Mouse (Mus musculus): ENCODE measurements around the gene Tm9sf2. TPM values are rescaled to one million over a fixed set of nuclear protein-coding genes. Genes with fewer than 3 reads are reported as not detected.

The Tm9sf2 gene
- 22.2 and 26.4 TPM in 2 replicates for polyA plus RNA-seq (2012; rRNA removed)
- polyA plus RNA-seq (2014; fragmentation: Nextera tagmentation; extraction: Ambion mirVana), result 67.1 and 68.8 TPM in 2 replicates

DNA sequence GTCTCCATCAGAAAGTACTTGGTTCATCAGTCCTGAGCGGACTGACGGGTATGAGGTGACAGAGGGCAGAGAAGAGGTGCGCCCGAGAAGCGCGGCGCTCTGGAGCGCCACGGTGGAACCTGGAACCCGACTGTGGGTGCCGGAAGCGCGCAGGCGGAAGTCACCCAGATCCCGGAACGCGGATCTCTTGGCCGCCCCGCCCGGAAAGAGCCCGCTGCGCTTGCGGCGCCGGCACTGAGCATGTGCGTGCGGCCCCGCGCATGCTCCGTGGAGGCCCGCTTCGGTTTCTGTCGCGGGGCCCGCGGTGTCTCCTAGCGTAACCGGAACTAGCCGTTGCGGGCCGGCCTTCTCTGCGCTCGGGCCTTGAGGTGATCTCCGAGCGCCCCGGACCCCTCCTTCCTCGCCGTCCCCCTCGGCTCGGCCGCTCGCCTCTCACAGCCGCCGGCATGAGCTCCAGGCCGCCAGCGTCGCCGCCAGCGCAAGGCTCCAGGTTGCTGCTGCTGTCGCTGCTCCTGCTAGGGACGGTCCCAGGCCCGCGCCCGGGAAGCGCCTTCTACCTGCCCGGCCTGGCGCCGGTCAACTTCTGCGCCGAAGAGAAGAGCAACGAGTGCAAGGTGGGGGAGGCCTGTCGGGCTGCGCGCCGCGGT lies at the start of gene Tm9sf2:
TSS of gene Tm9sf2 (plus strand) at position 217 of the 647 bp plus-strand sequence.
- Histone ChIP-seq H3K36me3 (replicated peaks; ENCODE audit: control insufficient read depth, insufficient read depth, low read depth) (no peaks in the 10 kb centered on the region; the same call in 1 of the 2 replicates), H3K9ac (replicated peaks) (peak within 1 kb of the TSS; percentile 93), H3K4me2 (ENCODE audit: low read depth) (peak within 1 kb of the TSS; percentile 98), H3K9me3 (ENCODE audit: control insufficient read depth, low read length) (no peaks in the 10 kb centered on the region), H3K4me3 (ENCODE audit: insufficient read depth in 1 of 2, low read depth in 2 of 2, low read length in 2 of 2) (peak within 1 kb of the TSS; percentile 83 to 99), H3K4me1 (replicated peaks; ENCODE audit: control insufficient read depth in 2 of 2, insufficient read depth in 2 of 2, low read length in 1 of 2) (peaks cover 17 to 19% of the 10 kb centered on the region in 2 experiments), H3K27me3 (ENCODE audit: control insufficient read depth, insufficient read depth, low read length) (no peaks in the 10 kb centered on the region), H3K27ac (peak within 1 kb of the TSS; percentile 80)
- TF ChIP-seq EP300 (IDR thresholded peaks at IDR 0.05; ENCODE audit: low read depth) (no peak), CTCF (IDR thresholded peaks at IDR 0.05; ENCODE audit: low read depth) (no peak)
- ATAC-seq (ENCODE audit: insufficient read depth) (peak; percentile 90), DNase-seq (ENCODE audit: low read depth in 3 of 3, low spot score in 3 of 3) (peak; percentile 86 to 87 (median 86))
- under 1% methylated on average over 75 of the region's 76 CpGs for WGBS (ENCODE audit: insufficient replicate concordance)

DNA sequence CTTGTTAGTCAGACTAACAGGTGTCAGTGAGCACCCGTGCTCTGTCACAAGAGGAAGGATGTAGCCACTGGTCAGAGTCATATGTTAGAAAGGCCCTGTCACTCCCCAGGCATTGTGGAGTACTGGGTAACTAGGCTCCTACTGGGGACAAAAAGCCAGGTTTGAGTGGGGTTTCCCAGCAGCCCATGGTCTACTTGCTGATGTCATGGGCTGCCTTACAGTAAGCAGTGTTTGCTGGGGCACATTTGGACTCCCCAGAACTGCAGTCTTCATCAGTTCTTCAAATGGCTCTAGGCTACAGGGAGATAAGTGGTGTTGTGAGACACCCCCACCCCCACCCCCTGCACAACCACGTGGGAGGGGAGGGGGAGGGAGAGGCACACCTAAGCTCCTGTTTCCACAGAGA lies 48.9 kb upstream of the Tm9sf2 start:
- no peak for TF ChIP-seq EP300 (IDR thresholded peaks at IDR 0.05; ENCODE audit: low read depth)
- no peak for TF ChIP-seq CTCF (IDR thresholded peaks at IDR 0.05; ENCODE audit: low read depth)
- Histone ChIP-seq H3K27ac (no peak overlapping the region), H3K4me1 (replicated peaks; ENCODE audit: control insufficient read depth in 2 of 2, insufficient read depth in 2 of 2, low read length in 1 of 2) (peaks cover 0 to 9% of the 10 kb centered on the region in 2 experiments; a peak in 1 of 4 replicates), H3K9ac (replicated peaks) (no peak overlapping the region), H3K4me3 (ENCODE audit: insufficient read depth in 1 of 2, low read depth in 2 of 2, low read length in 2 of 2) (no peak overlapping the region), H3K4me2 (ENCODE audit: low read depth) (no peak overlapping the region), H3K36me3 (replicated peaks; ENCODE audit: control insufficient read depth, insufficient read depth, low read depth) (no peaks in the 10 kb centered on the region), H3K9me3 (ENCODE audit: control insufficient read depth, low read length) (no peaks in the 10 kb centered on the region), H3K27me3 (ENCODE audit: control insufficient read depth, insufficient read depth, low read length) (no peaks in the 10 kb centered on the region)
- ATAC-seq (ENCODE audit: insufficient read depth) (no peak), DNase-seq (ENCODE audit: low read depth in 3 of 3, low spot score in 3 of 3) (no peak)
- 11% methylated on average over 2 of the region's 2 CpGs for WGBS (ENCODE audit: insufficient replicate concordance)

DNA sequence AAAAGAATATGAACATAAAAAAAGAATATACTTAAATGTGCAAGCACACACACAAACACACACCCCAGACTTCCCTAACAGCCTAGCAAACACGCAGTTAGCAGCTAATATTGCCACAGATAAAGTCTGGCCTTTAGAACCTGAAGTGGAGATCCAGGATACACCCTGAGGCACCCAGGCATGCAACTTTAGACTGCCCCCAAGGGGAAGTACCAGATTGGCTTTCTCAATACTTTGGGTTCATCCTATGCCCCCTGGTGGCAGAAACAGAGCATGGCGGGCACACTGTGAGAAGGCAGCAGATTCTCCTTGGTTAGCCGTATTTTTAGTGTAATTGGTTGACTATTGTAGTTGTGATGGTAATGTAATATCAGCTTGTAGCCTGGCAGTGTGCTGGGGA lies 46.2 kb upstream of the Tm9sf2 start:
- DNase-seq (ENCODE audit: low read depth in 3 of 3, low spot score in 3 of 3) (peak; percentile 52 to 65 (median 53)), ATAC-seq (ENCODE audit: insufficient read depth) (peak; percentile 53; the same call in 1 of the 2 replicates)
- H3K27me3 ChIP-seq (ENCODE audit: control insufficient read depth, insufficient read depth, low read length), result no peaks in the 10 kb centered on the region
- 2% methylated on average over 3 of the region's 3 CpGs for WGBS (ENCODE audit: insufficient replicate concordance)
- TF ChIP-seq CTCF (IDR thresholded peaks at IDR 0.05; ENCODE audit: low read depth) (peak; percentile 96), EP300 (IDR thresholded peaks at IDR 0.05; ENCODE audit: low read depth) (no peak)
- no peak overlapping the region for H3K27ac ChIP-seq
- H3K36me3 ChIP-seq (replicated peaks; ENCODE audit: control insufficient read depth, insufficient read depth, low read depth), result no peaks in the 10 kb centered on the region
- H3K4me2 ChIP-seq (ENCODE audit: low read depth), result no peak overlapping the region
- no peaks in the 10 kb centered on the region for H3K9me3 ChIP-seq (ENCODE audit: control insufficient read depth, low read length)
- no peak overlapping the region for H3K4me3 ChIP-seq (ENCODE audit: insufficient read depth in 1 of 2, low read depth in 2 of 2, low read length in 2 of 2)
- no peak overlapping the region for H3K9ac ChIP-seq (replicated peaks)
- peaks cover 0 to 9% of the 10 kb centered on the region in 2 experiments; a peak in 1 of 4 replicates for H3K4me1 ChIP-seq (replicated peaks; ENCODE audit: control insufficient read depth in 2 of 2, insufficient read depth in 2 of 2, low read length in 1 of 2)

DNA sequence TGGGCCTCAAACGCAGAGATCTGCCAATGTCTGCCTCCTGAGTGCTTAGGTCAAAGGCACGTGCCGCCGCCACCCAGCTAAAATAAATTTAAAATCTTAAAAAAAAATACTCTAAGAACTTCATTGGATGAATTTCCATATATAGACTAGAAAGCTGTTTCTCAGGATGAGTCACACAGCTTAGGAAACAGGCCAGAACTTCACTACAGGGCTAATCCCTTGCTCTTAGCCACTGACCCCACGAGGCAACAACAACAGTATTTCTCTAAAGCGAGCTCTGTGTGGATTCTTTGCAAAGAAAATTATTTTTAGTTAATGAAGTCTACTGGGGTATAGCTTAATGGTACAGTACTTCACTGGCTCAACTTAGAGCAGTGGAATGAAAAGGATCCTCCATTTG lies 45.5 kb upstream of the Tm9sf2 start:
- H3K4me1 ChIP-seq (replicated peaks; ENCODE audit: control insufficient read depth in 2 of 2, insufficient read depth in 2 of 2, low read length in 1 of 2), result peaks cover 0 to 11% of the 10 kb centered on the region in 2 experiments; a peak in 1 of 4 replicates
- H3K4me2 ChIP-seq (ENCODE audit: low read depth), result no peak overlapping the region
- TF ChIP-seq CTCF (IDR thresholded peaks at IDR 0.05; ENCODE audit: low read depth) (no peak), EP300 (IDR thresholded peaks at IDR 0.05; ENCODE audit: low read depth) (no peak)
- H3K4me3 ChIP-seq (ENCODE audit: insufficient read depth in 1 of 2, low read depth in 2 of 2, low read length in 2 of 2), result no peak overlapping the region
- 72% methylated on average over 6 of the region's 6 CpGs for WGBS (ENCODE audit: insufficient replicate concordance)
- H3K9ac ChIP-seq (replicated peaks), result no peak overlapping the region
- no peak overlapping the region for H3K27ac ChIP-seq
- DNase-seq (ENCODE audit: low read depth in 3 of 3, low spot score in 3 of 3), result no peak
- no peaks in the 10 kb centered on the region for H3K27me3 ChIP-seq (ENCODE audit: control insufficient read depth, insufficient read depth, low read length)
- ATAC-seq (ENCODE audit: insufficient read depth), result no peak
- no peaks in the 10 kb centered on the region for H3K36me3 ChIP-seq (replicated peaks; ENCODE audit: control insufficient read depth, insufficient read depth, low read depth)
- H3K9me3 ChIP-seq (ENCODE audit: control insufficient read depth, low read length), result no peaks in the 10 kb centered on the region

DNA sequence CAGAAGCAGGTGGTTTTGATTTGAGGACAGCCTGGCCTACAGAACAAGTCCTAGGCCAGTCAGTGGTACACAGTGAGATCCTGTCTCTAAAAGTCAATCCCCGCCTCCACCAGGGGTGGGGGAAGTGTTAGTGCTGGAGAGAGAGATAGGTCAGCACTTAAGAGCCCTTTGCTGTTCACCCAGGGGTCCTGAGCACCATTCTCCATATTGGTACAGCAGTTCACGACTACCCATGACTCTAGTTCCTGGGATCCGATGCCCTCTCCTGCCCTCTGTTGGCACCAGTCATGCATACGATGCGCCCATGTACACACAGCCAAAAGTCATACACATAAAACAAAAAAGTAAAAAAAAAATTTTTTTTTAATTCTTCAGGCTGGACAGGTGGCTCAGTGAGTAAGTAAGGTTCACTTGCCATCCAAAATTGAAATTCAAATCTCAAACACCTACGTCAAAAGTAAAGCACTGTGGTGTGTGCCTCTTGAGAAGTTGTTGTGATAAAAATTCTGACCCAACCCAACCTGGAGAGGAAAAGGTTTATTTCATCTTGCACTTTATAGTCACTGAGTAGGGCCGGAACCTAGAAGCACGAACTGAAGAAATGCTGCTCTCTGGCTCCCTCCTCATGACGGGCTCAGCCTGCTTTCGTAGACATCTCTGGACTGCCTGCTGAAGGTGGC lies 44.3 kb upstream of the Tm9sf2 start:
- peaks cover 0 to 13% of the 10 kb centered on the region in 2 experiments; a peak in 2 of 4 replicates for H3K4me1 ChIP-seq (replicated peaks; ENCODE audit: control insufficient read depth in 2 of 2, insufficient read depth in 2 of 2, low read length in 1 of 2)
- no peak for ATAC-seq (ENCODE audit: insufficient read depth)
- 69% methylated on average over 10 of the region's 10 CpGs for WGBS (ENCODE audit: insufficient replicate concordance)
- H3K9ac ChIP-seq (replicated peaks), result no peak overlapping the region
- H3K27ac ChIP-seq, result no peak overlapping the region
- no peak overlapping the region for H3K4me2 ChIP-seq (ENCODE audit: low read depth)
- H3K27me3 ChIP-seq (ENCODE audit: control insufficient read depth, insufficient read depth, low read length), result no peaks in the 10 kb centered on the region
- no peak for DNase-seq (ENCODE audit: low read depth in 3 of 3, low spot score in 3 of 3)
- no peaks in the 10 kb centered on the region for H3K36me3 ChIP-seq (replicated peaks; ENCODE audit: control insufficient read depth, insufficient read depth, low read depth)
- no peaks in the 10 kb centered on the region for H3K9me3 ChIP-seq (ENCODE audit: control insufficient read depth, low read length)
- no peak overlapping the region for H3K4me3 ChIP-seq (ENCODE audit: insufficient read depth in 1 of 2, low read depth in 2 of 2, low read length in 2 of 2)
- TF ChIP-seq CTCF (IDR thresholded peaks at IDR 0.05; ENCODE audit: low read depth), result no peak
- TF ChIP-seq EP300 (IDR thresholded peaks at IDR 0.05; ENCODE audit: low read depth), result no peak

All from liver, embryonic 14.5 days (tissue).